Mouse (Mus musculus) spleen, adult 18-20 months (tissue): ENCODE measurements around the gene Olfr926.
"Not testable (repeated sequence)": the region's sequence is repeated elsewhere in the genome, so short reads cannot be mapped to it uniquely, and the experiment has no call there.

ENCODE experiments used
- DNase-seq, 2 experiments: peaks; one replicate each; pipeline ENCODE4 v3.0.0; 2022; ENCODE audit warnings: mixed read lengths in 2 of 2

Gene Olfr926

GRCm38 (mm10) chr9:38876826-38877225 lies at the start of gene Olfr926:
Gene Olfr926, plus strand, starts transcription at chr9:38877126.
- DNase-seq = no peak

- DNase-seq = no peak
Measured at GRCm38 (mm10) chr9:38833027-38833426, 43.9 kb upstream of the Olfr926 start.

GRCm38 (mm10) chr9:38844149-38844548 lies 32.8 kb upstream of the Olfr926 start, which contains the start of gene Olfr924:
Gene Olfr924, plus strand, starts transcription at chr9:38844449.
- DNase-seq = no peak

- no peak for DNase-seq
Measured at GRCm38 (mm10) chr9:38854760-38855159, 22.2 kb upstream of the Olfr926 start, which contains the start of gene Olfr26. Gene Olfr26, plus strand, starts transcription at chr9:38855060.

- DNase-seq = not testable (repeated sequence)
Measured at GRCm38 (mm10) chr9:38874880-38875279, 2.0 kb upstream of the Olfr926 start.
